Mouse (Mus musculus) bone marrow, adult 2 months (tissue): Measurements from ENCODE around the gene Gipc2. TPM values are rescaled to one million over a fixed set of nuclear protein-coding genes. Genes with fewer than 3 reads are reported as not detected.

Experiments
- H3K27ac ChIP-seq: fragments of 200-500 bp; 2 replicates; pipeline ENCODE4 v1.5.1; 2012; ENCODE audit warnings: low read depth, mild to moderate bottlenecking, control low read depth, inconsistent platforms, low read length; ENCODE audit not compliant: control insufficient read depth, poor library complexity, insufficient read depth
- H3K4me1 ChIP-seq: fragments of 200-500 bp; 2 replicates; pipeline ENCODE4 v1.6.1; 2011; ENCODE audit warnings: low read length; ENCODE audit not compliant: control insufficient read depth, insufficient read depth
- H3K4me3 ChIP-seq: fragments of 200-500 bp; replicated peaks from 2 replicates; pipeline ENCODE3; 2011; ENCODE audit warnings: mild to moderate bottlenecking, low read depth, low read length, control low read depth; ENCODE audit not compliant: control insufficient read depth
- CTCF ChIP-seq: fragments of 200-500 bp; IDR thresholded peaks from 2 replicates; pipeline ENCODE4 v1.5.1; 2011; ENCODE audit warnings: low read length, control low read depth; ENCODE audit not compliant: control insufficient read depth, insufficient read depth
- POLR2A ChIP-seq: fragments of 200-500 bp; IDR thresholded peaks from 2 replicates; pipeline ENCODE4 v1.6.1; 2011; ENCODE audit warnings: low read depth, mild to moderate bottlenecking, control low read depth, low read length, borderline replicate concordance; ENCODE audit not compliant: control insufficient read depth
- WGBS: fragments of 180-500 bp; shearing (Covaris S2); methylation state at CpG from one replicate; pipeline ENCODE4 v1.1.7; 2018; 5-methylcytosine and 5-hydroxymethylcytosine counted together
- polyA plus RNA-seq: library from polyadenylated mRNA; stranded (reverse); fragments of >200 nt; gene quantifications from 2 replicates; pipeline ENCODE4 v1.2.4, GENCODE M21; 2011; ENCODE audit warnings: low replicate concordance; ENCODE audit not compliant: missing spikeins, insufficient read depth, insufficient read length

Gene Gipc2
- polyA plus RNA-seq, 1 experiment, result 4.1 TPM

DNA sequence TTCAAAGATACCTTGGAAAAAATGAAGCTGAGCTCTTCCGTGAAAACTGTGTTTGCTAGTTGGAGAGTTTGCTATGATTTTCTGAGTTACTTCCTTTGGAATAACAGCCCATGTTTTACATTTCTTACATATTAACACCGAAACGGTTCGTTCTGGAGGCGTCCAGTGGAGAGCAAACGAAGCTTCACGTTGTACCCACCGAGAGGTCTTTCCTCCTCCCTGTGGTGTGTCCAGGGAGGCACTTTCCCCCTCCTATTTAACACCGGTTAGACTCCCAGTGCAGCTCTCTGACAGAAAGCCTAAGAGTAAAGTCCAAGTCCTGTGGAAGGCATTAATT, 1.0 kb downstream of the Gipc2 start:
- TF ChIP-seq CTCF (no peak), POLR2A (no peak)
- H3K27ac ChIP-seq, result no peak overlapping the region
- H3K4me1 ChIP-seq, result no peaks in the 10 kb centered on the region
- 54% methylated on average over 9 of the region's 9 CpGs for WGBS
- H3K4me3 ChIP-seq, result no peak overlapping the region

DNA sequence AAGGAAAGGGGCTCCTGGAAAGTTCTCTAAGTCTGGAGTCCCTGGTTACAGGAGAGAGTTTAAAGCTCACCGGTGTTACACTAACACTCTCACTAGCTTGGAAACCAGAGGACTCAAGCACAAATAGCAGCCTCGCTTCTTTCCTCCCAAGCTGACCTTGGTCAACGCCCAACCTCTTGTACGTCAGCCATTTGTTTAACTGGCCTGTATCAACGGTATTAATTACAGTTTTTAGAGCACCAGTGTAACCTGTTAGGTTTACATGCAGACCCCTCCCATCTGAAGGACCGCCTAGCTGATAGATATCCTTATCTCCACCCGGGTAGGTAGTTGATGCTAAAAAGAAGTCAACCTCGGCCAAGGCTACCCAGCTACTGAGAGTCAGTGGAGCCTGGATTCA, 2.7 kb downstream of the Gipc2 start:
- WGBS, result 86% methylated on average over 8 of the region's 8 CpGs
- no peak overlapping the region for H3K4me3 ChIP-seq
- no peaks in the 10 kb centered on the region for H3K4me1 ChIP-seq
- TF ChIP-seq POLR2A, result no peak
- no peak overlapping the region for H3K27ac ChIP-seq

DNA sequence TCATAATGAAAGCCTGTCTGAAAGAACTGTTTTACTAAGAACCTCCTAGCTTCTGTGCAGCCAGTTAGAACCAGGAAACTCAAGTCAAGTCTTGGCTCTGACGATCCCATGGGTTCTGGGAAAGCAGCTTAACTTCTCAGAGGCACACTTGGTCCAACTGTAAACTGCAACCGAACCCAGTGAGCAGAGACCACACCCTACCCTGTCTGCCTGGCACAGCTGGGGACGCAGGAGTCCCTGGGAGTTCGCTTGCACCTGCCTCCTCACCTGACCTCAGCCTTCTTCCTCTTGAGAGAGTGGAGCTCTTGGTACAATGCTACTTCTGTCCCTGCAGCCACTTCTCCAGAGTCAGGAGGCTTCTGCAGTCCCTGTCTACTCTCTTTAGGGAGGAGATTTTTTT, 5.4 kb downstream of the Gipc2 start:
- no peaks in the 10 kb centered on the region for H3K4me1 ChIP-seq

DNA sequence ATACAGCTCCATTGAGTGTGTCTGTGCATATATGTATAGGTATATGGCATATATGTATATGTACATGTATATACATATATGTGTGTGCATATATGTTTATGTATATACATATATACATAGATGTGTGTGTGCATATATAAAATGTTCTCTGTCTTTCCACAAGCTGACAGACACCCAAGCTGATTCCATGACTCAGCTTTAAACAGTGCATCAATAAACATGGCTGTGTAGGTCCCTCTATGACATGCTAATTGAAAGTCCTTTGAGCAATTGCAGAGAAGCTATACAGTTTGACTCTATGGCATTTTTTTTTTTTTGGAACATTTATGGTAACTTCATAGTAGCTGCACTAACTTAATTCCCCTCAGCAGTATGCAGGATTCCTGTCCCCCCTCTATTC, 6.7 kb downstream of the Gipc2 start:
- TF ChIP-seq CTCF (no peak), POLR2A (no peak)
- H3K27ac ChIP-seq, result no peak overlapping the region
- H3K4me1 ChIP-seq, result no peaks in the 10 kb centered on the region; the same call in 1 of the 2 replicates
- H3K4me3 ChIP-seq, result no peak overlapping the region

More for the DNA sequence above, 5.4 kb downstream of the Gipc2 start:
- no peak overlapping the region for H3K27ac ChIP-seq
- WGBS, result 46% methylated on average over 4 of the region's 4 CpGs
- TF ChIP-seq POLR2A, result no peak
- H3K4me3 ChIP-seq, result no peak overlapping the region

DNA sequence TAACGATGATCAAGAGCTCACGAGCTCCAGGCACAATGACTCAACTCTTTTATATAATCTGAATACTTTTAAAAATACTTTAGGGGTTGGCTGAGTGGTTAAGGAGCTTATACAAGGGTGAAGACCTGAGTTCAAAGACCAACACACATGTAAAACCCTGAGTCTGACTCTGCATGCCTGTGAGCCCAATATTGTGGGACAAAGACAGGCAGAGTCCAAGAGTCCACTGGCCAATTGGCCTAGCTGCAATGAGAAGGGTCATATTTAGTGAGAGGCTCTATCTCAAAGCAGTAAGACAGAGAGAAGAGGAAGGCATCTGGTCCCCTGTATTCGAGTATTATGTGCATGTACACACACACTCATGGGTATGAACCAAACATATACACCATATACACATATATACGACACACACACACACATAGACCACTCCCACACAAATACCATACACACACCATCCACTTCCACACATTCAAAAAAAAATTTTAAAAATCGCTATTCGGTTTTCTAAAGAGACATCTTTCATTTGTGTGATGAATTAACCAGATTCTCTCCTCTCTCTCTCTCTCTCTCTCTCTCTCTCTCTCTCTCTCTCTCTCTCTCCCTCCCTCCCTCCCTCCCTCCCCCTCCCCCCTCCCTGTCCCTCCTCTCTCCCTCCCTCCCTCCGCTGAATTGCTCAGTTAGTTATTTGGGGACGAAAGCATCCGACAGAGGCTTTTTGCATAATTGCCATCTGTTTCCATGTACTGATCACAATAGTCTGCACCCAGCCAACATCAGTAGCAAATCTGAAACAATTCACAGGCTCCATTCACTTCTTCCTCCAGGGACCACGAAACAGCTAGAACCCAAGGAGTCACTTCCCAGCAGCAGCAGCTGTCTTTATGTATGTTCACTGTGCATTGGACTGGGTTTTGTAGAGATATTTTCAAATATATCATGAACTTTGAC, 7.4 kb downstream of the Gipc2 start:
- no peak overlapping the region for H3K27ac ChIP-seq
- TF ChIP-seq CTCF, result no peak
- TF ChIP-seq POLR2A, result no peak
- H3K4me1 ChIP-seq, result no peaks in the 10 kb centered on the region; the same call in 1 of the 2 replicates
- H3K4me3 ChIP-seq, result no peak overlapping the region
- 79% methylated on average over 10 of the region's 10 CpGs for WGBS

DNA sequence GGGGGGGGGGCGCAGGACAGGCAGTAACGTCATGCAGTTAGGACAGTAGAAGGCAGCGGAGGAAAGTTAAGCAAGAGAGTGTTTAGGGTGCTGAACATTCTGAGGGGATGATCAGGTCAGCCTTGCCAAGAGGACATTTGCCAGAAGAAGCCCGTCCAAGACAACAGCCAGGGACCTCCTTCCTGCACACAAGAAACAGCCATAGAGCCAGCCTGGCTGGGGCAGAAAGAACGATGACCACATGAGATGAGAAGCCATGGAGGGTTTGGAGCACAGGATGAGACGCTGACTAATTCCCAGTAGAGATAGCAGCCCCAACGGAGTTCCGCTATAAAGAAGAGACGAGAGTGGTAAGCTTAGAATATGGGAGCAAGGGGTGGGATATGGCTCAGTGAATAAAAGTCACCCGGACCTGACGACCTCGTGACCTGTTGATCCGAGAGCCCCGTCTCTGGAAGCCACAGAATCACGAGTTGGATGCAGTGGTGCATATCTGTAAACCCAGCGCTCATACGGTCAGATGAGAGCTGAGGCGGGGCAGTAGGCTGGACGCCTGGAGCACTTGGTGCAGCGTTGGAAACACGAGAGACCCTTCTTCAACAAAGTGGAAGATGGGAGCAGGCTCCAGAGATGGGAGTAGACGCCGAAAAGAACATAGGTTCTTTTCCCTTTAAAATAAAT, 9.1 kb downstream of the Gipc2 start:
- Histone ChIP-seq H3K4me1 (no peaks in the 10 kb centered on the region; the same call in none of the 2 replicates), H3K27ac (no peak overlapping the region), H3K4me3 (no peak overlapping the region)
- 82% methylated on average over 23 of the region's 23 CpGs for WGBS
- TF ChIP-seq POLR2A (no peak), CTCF (no peak)

DNA sequence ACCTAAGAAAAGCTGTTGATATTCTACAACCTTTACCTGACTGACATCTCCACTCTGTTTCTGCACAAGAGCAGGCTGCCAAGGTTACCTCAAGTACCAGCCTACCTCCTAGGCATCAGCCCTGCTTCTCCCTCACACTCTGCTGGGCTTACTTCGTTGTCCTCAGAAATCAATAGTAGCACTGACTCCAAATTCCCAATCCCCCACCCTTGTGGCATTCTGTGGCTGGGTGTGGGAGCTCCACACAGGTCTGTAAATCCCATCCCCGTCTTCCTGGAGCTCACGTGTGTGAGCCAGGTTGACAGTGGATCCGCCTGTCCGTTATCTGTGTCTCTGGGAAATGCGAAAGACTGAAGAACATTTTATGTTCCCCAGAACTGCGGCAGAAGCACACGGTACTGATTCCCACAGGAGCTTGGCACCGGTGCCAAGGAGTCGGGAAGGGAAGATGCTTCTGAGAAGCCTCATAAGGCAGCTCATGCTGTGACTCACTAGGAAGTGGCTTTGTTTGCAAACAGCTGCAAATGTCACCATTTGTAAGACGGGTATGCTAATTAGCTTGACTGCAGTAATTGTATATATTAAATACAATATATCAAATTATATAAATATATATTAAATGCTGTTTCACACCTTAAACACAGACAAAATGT, 10.6 kb downstream of the Gipc2 start:
- no peak for TF ChIP-seq CTCF
- TF ChIP-seq POLR2A, result no peak
- H3K4me3 ChIP-seq, result no peak overlapping the region
- no peak overlapping the region for H3K27ac ChIP-seq
- 84% methylated on average over 11 of the region's 11 CpGs for WGBS
- H3K4me1 ChIP-seq, result no peaks in the 10 kb centered on the region; the same call in none of the 2 replicates

DNA sequence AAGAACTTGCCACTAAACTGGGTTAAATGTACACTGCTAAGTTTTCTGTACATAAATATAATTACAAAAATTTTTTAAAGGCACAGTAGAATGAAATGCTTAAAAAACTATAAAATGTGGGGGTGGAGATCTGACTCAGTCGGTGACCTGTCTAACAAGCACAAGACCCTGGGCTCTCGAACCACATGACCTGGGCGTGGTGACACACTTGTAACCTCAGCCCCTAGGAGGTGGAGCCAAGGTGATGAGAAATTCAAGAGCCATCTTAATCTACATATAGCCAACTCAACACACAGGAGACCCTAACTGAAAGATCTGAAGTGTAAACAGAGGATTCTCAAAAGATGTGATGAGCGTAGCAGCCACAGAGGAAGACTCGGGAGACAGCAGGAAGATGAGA, 11.9 kb downstream of the Gipc2 start:
- Histone ChIP-seq H3K27ac (no peak overlapping the region), H3K4me1 (no peaks in the 10 kb centered on the region; the same call in none of the 2 replicates), H3K4me3 (no peak overlapping the region)
- TF ChIP-seq POLR2A, result no peak
- no peak for TF ChIP-seq CTCF
- whole genome bisulfite sequencing, result 87% methylated on average over 5 of the region's 5 CpGs
